Mouse (Mus musculus): ENCODE data around the gene Tecta. TPM values are rescaled to one million over a fixed set of nuclear protein-coding genes. Genes with fewer than 3 reads are reported as not detected.

Tecta gene
- polyA plus RNA-seq, 1 experiment from 2014 or later, result 0.33 TPM

DNA sequence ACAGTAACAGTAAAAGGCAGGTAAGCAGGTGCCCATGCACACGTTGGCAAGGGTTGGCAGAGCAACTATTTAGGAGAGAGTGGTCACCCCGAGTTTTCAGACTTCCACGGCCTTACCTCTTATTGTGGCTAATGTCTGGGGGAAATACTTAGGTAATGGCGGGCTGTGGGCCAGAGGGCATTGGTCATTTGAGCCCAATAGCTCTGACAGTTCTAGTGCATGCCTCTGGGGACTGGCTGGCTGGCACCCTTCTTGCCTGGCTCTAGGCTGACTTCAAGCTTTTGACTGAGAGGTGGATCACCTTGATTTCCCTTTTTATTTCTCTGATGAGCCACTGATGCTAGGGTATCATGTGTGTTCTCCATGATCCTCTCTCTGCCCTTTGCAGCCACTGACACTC is 21.7 kb downstream of the Tecta start:
- H3K9me3 ChIP-seq (ENCODE audit: control insufficient read depth, low read length), result no peaks in the 10 kb centered on the region
- WGBS, result 92% methylated on average over 4 of the region's 4 CpGs
- H3K9ac ChIP-seq (replicated peaks; ENCODE audit: low read depth, low read length), result no peak overlapping the region
- no peak overlapping the region for H3K4me3 ChIP-seq (ENCODE audit: low read depth, low read length)
- H3K4me1 ChIP-seq (ENCODE audit: control insufficient read depth, insufficient read depth, low read length), result no peaks in the 10 kb centered on the region
- no peaks in the 10 kb centered on the region for H3K27me3 ChIP-seq (ENCODE audit: control insufficient read depth, insufficient read depth, low read length)
- ATAC-seq (ENCODE audit: low read depth), result no peak
- no peak overlapping the region for H3K4me2 ChIP-seq (ENCODE audit: low read depth, low read length)
- no peak overlapping the region for H3K27ac ChIP-seq (ENCODE audit: low read depth, low read length)
- H3K36me3 ChIP-seq (ENCODE audit: control insufficient read depth, insufficient read depth, low read length), result no peaks in the 10 kb centered on the region

DNA sequence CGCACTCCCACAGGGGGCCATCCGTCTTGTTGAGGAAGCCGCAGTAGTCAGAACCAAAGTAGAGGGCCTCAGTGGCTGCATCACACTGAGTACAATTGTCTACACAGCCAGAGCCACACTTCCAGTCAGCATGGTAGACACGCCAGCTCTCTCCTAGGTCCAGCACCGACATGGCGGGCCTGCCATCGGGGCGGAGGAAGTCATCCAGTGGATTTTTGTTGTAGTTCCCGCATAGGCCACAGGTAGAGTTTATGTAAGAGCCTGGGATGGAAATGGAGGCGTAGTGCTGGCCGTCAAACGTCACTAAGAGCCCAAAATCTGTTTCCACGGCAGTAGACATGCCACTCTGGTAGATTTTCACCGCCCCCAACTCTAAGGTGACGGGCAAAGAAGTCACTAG is 22.1 kb downstream of the Tecta start:
- no peak for ATAC-seq (ENCODE audit: low read depth)
- no peak overlapping the region for H3K27ac ChIP-seq (ENCODE audit: low read depth, low read length)
- H3K9me3 ChIP-seq (ENCODE audit: control insufficient read depth, low read length), result no peaks in the 10 kb centered on the region
- H3K4me3 ChIP-seq (ENCODE audit: low read depth, low read length), result no peak overlapping the region
- no peak overlapping the region for H3K4me2 ChIP-seq (ENCODE audit: low read depth, low read length)
- H3K9ac ChIP-seq (replicated peaks; ENCODE audit: low read depth, low read length), result no peak overlapping the region
- no peaks in the 10 kb centered on the region for H3K36me3 ChIP-seq (ENCODE audit: control insufficient read depth, insufficient read depth, low read length)
- WGBS, result 93% methylated on average over 15 of the region's 15 CpGs
- no peaks in the 10 kb centered on the region for H3K27me3 ChIP-seq (ENCODE audit: control insufficient read depth, insufficient read depth, low read length)
- H3K4me1 ChIP-seq (ENCODE audit: control insufficient read depth, insufficient read depth, low read length), result no peaks in the 10 kb centered on the region

DNA sequence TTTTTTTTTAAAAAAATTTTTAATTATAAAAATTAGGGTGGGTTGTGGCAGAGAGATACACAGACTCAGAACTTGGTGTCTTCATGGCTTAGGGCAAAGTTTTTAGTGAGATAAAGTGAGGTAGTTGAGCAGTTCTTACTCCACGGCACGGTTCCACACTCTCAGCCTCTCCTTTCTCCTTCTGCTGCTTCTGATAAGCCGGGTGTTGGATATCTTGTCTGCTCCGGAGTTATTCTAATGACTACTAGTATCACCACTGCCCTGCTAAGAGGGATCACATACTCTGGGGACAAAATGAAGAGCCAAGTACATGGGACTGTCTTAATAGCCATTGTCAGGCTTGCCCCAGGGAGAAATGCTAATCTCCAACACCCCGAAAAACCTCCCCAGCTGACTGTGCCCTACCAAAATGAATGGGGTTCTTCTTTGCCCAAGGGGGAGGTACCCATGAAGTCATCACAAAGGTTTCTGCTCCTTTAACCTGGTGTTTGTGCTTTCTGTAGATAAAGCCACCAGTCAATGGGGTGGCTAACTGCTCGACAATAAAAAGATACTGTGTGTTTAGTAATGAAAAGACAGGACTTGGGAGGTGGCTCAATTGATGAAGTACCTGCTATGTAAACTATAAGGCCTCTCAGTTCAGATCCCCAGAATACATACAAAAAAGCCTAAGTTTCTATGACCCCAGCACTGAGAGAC is 27.9 kb downstream of the Tecta start:
- Histone ChIP-seq H3K4me1 (ENCODE audit: control insufficient read depth, insufficient read depth, low read length) (no peaks in the 10 kb centered on the region), H3K4me3 (ENCODE audit: low read depth, low read length) (no peak overlapping the region), H3K4me2 (ENCODE audit: low read depth, low read length) (no peak overlapping the region), H3K27me3 (ENCODE audit: control insufficient read depth, insufficient read depth, low read length) (no peaks in the 10 kb centered on the region), H3K27ac (ENCODE audit: low read depth, low read length) (no peak overlapping the region), H3K36me3 (ENCODE audit: control insufficient read depth, insufficient read depth, low read length) (no peaks in the 10 kb centered on the region), H3K9me3 (ENCODE audit: control insufficient read depth, low read length) (no peaks in the 10 kb centered on the region), H3K9ac (replicated peaks; ENCODE audit: low read depth, low read length) (no peak overlapping the region)
- 85% methylated on average over 6 of the region's 6 CpGs for WGBS
- ATAC-seq (ENCODE audit: low read depth), result no peak

DNA sequence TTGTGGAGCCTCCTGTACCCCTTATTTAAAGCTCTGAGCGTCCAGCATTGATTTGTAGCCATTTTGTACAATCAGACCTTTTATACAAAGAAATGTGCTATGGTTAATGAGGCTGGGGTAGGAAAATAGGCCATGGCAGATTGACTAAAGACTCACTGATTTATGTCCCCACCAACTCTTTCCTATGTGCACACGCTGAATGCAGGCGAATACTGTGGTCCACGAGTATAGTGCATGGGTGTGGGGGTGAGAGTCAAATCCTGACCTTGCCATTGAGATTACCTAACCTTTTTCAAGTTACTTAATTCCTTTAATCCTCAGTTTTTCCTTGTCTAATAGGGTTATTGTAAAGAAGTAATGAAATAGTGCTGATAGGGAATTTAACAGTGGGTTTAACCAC is 42.1 kb downstream of the Tecta start:
- 24% methylated on average over 4 of the region's 4 CpGs for WGBS
- Histone ChIP-seq H3K4me3 (ENCODE audit: low read depth, low read length) (no peak overlapping the region), H3K9ac (replicated peaks; ENCODE audit: low read depth, low read length) (no peak overlapping the region), H3K4me1 (ENCODE audit: control insufficient read depth, insufficient read depth, low read length) (0 out of 2 replicates have a peak, but pooled peaks cover 2% of the 10 kb centered on the region), H3K27me3 (ENCODE audit: control insufficient read depth, insufficient read depth, low read length) (no peaks in the 10 kb centered on the region), H3K27ac (ENCODE audit: low read depth, low read length) (no peak overlapping the region), H3K9me3 (ENCODE audit: control insufficient read depth, low read length) (no peaks in the 10 kb centered on the region), H3K36me3 (ENCODE audit: control insufficient read depth, insufficient read depth, low read length) (no peaks in the 10 kb centered on the region), H3K4me2 (ENCODE audit: low read depth, low read length) (no peak overlapping the region)
- ATAC-seq (ENCODE audit: low read depth), result no peak

DNA sequence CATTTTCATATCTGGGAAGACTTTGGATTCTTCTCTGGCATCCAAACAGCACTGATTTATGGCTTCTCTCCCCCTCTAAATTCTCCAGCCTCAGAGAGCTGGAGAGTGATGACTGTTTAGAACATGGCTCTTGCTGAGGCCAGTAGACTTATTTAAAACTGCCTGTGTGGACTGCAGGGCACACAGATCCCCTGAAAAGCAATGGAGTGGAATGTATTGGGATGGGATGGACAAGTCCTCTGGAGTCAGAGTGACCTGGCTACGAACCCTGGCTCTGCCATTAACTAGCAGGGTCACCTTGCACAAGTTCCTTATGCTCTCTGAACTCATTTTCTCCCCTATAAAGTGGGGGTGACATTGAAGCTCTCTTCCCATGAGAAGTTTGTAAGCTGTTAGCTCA is 44.9 kb downstream of the Tecta start:
- H3K4me1 ChIP-seq (ENCODE audit: control insufficient read depth, insufficient read depth, low read length), result peaks cover 6% of the 10 kb centered on the region; the same call in 1 of the 2 replicates
- no peak overlapping the region for H3K27ac ChIP-seq (ENCODE audit: low read depth, low read length)
- no peak overlapping the region for H3K9ac ChIP-seq (replicated peaks; ENCODE audit: low read depth, low read length)
- H3K9me3 ChIP-seq (ENCODE audit: control insufficient read depth, low read length), result no peaks in the 10 kb centered on the region
- H3K27me3 ChIP-seq (ENCODE audit: control insufficient read depth, insufficient read depth, low read length), result no peaks in the 10 kb centered on the region
- H3K4me3 ChIP-seq (ENCODE audit: low read depth, low read length), result no peak overlapping the region
- no peak for ATAC-seq (ENCODE audit: low read depth)
- H3K4me2 ChIP-seq (ENCODE audit: low read depth, low read length), result no peak overlapping the region
- H3K36me3 ChIP-seq (ENCODE audit: control insufficient read depth, insufficient read depth, low read length), result no peaks in the 10 kb centered on the region
- WGBS, result 70% methylated on average over 1 of the region's 1 CpGs

DNA sequence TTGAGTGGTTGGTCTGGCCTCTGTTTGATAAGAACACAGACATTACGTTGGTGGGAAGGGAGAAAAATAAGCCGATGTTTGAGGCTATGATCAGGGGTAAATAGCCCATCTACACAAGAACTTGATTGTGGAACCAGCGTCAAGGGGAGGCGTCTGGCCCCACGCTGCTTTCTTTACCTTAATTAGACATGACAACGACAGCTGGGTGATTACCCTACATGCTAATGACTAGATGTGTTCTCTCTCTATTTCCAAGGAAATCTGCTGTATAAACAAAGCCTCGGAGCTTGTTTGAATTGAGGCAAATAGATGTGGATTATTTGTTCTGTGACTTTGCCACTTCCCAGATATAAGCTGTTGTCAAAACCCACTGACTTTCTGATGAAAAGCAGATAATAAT is 49.9 kb downstream of the Tecta start:
- Histone ChIP-seq H3K4me2 (ENCODE audit: low read depth, low read length) (no peak overlapping the region), H3K4me3 (ENCODE audit: low read depth, low read length) (no peak overlapping the region), H3K9ac (replicated peaks; ENCODE audit: low read depth, low read length) (no peak overlapping the region), H3K9me3 (ENCODE audit: control insufficient read depth, low read length) (no peaks in the 10 kb centered on the region), H3K27me3 (ENCODE audit: control insufficient read depth, insufficient read depth, low read length) (no peaks in the 10 kb centered on the region), H3K27ac (ENCODE audit: low read depth, low read length) (no peak overlapping the region), H3K4me1 (ENCODE audit: control insufficient read depth, insufficient read depth, low read length) (peaks cover 9% of the 10 kb centered on the region; the same call in 1 of the 2 replicates), H3K36me3 (ENCODE audit: control insufficient read depth, insufficient read depth, low read length) (no peaks in the 10 kb centered on the region)
- WGBS, result 32% methylated on average over 7 of the region's 7 CpGs
- no peak for ATAC-seq (ENCODE audit: low read depth)

DNA sequence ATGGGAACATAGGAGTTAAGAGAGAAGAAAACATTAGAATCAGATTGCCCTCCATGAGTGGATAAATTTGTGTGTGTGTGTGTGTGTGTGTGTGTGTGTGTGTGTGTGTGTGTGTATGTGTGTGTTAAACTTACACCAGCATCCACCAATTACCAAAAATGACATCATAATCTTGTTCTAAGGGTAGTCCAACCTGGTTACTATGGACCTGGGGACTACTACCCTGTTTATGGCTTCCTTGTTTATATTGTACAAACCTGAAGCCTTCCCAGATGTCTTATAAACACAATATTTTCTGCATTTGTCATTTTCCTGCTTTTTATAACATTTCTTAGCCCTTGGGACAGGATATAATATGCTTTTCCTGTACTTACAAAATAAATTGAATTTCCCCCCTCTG is 53.4 kb downstream of the Tecta start:
- Histone ChIP-seq H3K9me3 (ENCODE audit: control insufficient read depth, low read length) (no peaks in the 10 kb centered on the region), H3K27ac (ENCODE audit: low read depth, low read length) (no peak overlapping the region), H3K27me3 (ENCODE audit: control insufficient read depth, insufficient read depth, low read length) (no peaks in the 10 kb centered on the region), H3K36me3 (ENCODE audit: control insufficient read depth, insufficient read depth, low read length) (no peaks in the 10 kb centered on the region), H3K4me1 (ENCODE audit: control insufficient read depth, insufficient read depth, low read length) (peaks cover 9% of the 10 kb centered on the region; the same call in 1 of the 2 replicates), H3K4me3 (ENCODE audit: low read depth, low read length) (no peak overlapping the region), H3K9ac (replicated peaks; ENCODE audit: low read depth, low read length) (no peak overlapping the region), H3K4me2 (ENCODE audit: low read depth, low read length) (no peak overlapping the region)
- ATAC-seq (ENCODE audit: low read depth), result no peak

DNA sequence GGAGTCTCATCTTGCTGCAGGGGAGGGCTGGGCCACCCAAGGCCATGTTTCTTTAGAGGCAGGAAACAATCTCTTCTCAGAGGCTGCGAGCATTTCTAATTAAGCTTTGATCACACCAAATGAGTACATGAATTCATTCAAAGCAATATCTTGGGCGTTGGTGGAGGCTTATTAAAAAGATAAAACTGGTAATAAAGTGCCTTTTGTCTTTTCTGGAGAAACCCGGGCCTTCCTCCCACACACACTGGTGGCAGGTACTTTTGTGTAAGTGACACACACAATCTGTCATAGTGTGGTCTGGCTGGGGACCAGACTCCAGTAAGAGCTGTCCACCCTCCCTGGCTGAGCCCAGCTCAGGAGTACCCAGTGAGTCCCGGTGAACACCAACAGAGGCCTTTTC is 60.6 kb downstream of the Tecta start:
- Histone ChIP-seq H3K9ac (replicated peaks; ENCODE audit: low read depth, low read length) (no peak overlapping the region), H3K4me3 (ENCODE audit: low read depth, low read length) (no peak overlapping the region), H3K27ac (ENCODE audit: low read depth, low read length) (no peak overlapping the region), H3K27me3 (ENCODE audit: control insufficient read depth, insufficient read depth, low read length) (no peaks in the 10 kb centered on the region), H3K36me3 (ENCODE audit: control insufficient read depth, insufficient read depth, low read length) (no peaks in the 10 kb centered on the region), H3K4me1 (ENCODE audit: control insufficient read depth, insufficient read depth, low read length) (no peaks in the 10 kb centered on the region), H3K4me2 (ENCODE audit: low read depth, low read length) (no peak overlapping the region), H3K9me3 (ENCODE audit: control insufficient read depth, low read length) (no peaks in the 10 kb centered on the region)
- 47% methylated on average over 4 of the region's 4 CpGs for WGBS
- no peak for ATAC-seq (ENCODE audit: low read depth)

DNA sequence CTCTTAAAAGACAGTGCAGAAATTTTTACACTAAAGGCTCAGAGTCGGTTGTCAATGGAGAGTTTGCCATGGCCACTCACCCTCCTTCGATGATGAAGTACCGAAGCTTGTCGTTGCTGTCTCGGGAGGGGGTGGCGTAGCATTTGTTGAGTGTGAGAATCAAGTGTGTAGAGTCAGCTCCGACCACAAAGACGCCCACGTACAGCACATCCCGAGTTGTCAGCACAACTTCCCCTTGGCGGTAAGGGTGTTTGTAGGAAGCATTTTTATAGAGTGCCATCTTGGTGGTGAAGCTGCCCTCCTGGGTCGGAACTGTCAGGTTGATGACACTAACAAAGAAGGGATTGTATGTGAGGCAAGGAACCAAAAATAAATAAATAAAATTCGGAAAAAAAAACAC is 62.7 kb downstream of the Tecta start:
- H3K27ac ChIP-seq (ENCODE audit: low read depth, low read length), result no peak overlapping the region
- no peak overlapping the region for H3K9ac ChIP-seq (replicated peaks; ENCODE audit: low read depth, low read length)
- H3K36me3 ChIP-seq (ENCODE audit: control insufficient read depth, insufficient read depth, low read length), result no peaks in the 10 kb centered on the region
- no peak for ATAC-seq (ENCODE audit: low read depth)
- no peaks in the 10 kb centered on the region for H3K4me1 ChIP-seq (ENCODE audit: control insufficient read depth, insufficient read depth, low read length)
- no peaks in the 10 kb centered on the region for H3K9me3 ChIP-seq (ENCODE audit: control insufficient read depth, low read length)
- H3K4me2 ChIP-seq (ENCODE audit: low read depth, low read length), result no peak overlapping the region
- H3K4me3 ChIP-seq (ENCODE audit: low read depth, low read length), result no peak overlapping the region
- WGBS, result 77% methylated on average over 13 of the region's 13 CpGs
- no peaks in the 10 kb centered on the region for H3K27me3 ChIP-seq (ENCODE audit: control insufficient read depth, insufficient read depth, low read length)

Data from neural tube, embryonic 14.5 days (tissue).